Mouse (Mus musculus) urinary bladder, postnatal 25 days (tissue): ENCODE results near the gene Add3.

ENCODE experiments used
- DNase-seq: peaks from one replicate; pipeline ENCODE4 v3.0.0; 2022; ENCODE audit warnings: low spot score

Add3 gene

GRCm38 (mm10) chr19:53273781-53274428 lies 133.7 kb downstream of the Add3 start:
- DNase-seq: no peak

GRCm38 (mm10) chr19:53275204-53275603 lies 135.0 kb downstream of the Add3 start:
- DNase-seq: no peak

GRCm38 (mm10) chr19:53276902-53277707 lies 136.9 kb downstream of the Add3 start:
- DNase-seq: no peak

- DNase-seq: no peak
Measured at GRCm38 (mm10) chr19:53278491-53279415, 138.5 kb downstream of the Add3 start.

- no peak for DNase-seq
Measured at GRCm38 (mm10) chr19:53280254-53280653, 140.0 kb downstream of the Add3 start.

- DNase-seq: no peak
Measured at GRCm38 (mm10) chr19:53282571-53282970, 142.3 kb downstream of the Add3 start.

GRCm38 (mm10) chr19:53283742-53284141 lies 143.5 kb downstream of the Add3 start:
- no peak for DNase-seq

GRCm38 (mm10) chr19:53284268-53285208 lies 144.3 kb downstream of the Add3 start:
- no peak for DNase-seq

- DNase-seq: no peak
Measured at GRCm38 (mm10) chr19:53296331-53297254, 156.3 kb downstream of the Add3 start.
